Mouse (Mus musculus) R1 (cell line): ENCODE measurements at regions not wholly inside any gene's neighbourhood (a gene's known extent, or its start where the extent isn't known, plus 50 kb on each side); places are given as distances from the start of the nearest gene placed in this dataset.

Source experiments
- DNase-seq: peaks from one replicate; pipeline ENCODE4 v3.0.0-alpha.2; 2018; ENCODE audit warnings: low read depth, low spot score

DNA sequence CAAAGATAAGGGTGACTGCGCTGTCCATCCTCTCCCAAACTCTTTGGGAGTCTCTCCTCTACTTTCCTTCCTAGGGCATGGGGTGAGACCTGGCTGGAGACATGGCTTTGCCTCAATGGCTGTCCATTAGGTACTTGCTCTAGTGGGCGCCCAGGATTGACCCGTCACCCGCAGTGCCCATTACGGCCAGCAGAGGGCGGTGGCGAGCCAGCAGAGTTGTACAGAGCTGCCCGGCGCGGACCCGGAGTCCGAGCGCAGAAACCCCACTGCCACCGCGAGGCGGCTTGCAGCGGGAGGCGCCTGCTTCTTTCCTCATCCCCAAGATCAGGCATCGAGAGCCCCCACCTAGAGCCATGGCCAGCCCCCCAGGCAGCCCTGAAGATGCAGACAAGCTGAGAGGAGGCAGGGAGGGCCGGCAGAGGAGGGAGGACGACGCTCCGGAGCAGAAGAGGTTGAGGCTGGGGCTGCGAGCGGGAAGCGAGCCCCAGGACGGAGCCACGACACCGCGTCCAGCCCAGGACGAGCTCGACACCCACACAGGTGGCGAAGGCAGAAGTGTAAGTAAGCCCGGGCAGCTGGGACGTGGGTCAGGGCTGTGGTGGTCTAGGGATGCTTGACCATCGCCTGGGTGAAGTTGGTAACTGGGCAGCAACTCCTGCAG lies 50.9 kb upstream of the Eef2kmt start:
- peak; percentile 72 for DNase-seq
